Mouse (Mus musculus) kidney, embryonic 16.5 days (tissue): Measurements from ENCODE around the gene Mycbpap. TPM values are rescaled to one million over a fixed set of nuclear protein-coding genes. Genes with fewer than 3 reads are reported as not detected.
A peak's percentile ranks its signal among the peaks of the same experiment; 100 is the strongest.

Experiments
- ATAC-seq: fragments of 200-750 bp; cut with Nextera tagmentation; 2 replicates; pipeline ENCODE4 v1.8.0; 2017; ENCODE audit warnings: moderate TSS enrichment; ENCODE audit not compliant: low FRiP score, low TSS enrichment
- H3K27ac ChIP-seq: fragments of 300-500 bp; sonication (generic); 2 replicates; pipeline ENCODE4 v1.5.1; 2014; ENCODE audit warnings: low read length
- H3K27me3 ChIP-seq: fragments of 300-500 bp; sonication (generic); 2 replicates; pipeline ENCODE4 v1.6.1; 2014; ENCODE audit warnings: low read length, control low read depth, mixed read lengths; ENCODE audit not compliant: insufficient read depth
- H3K36me3 ChIP-seq: fragments of 300-500 bp; sonication (generic); 2 replicates; pipeline ENCODE4 v1.6.1; 2014; ENCODE audit warnings: low read length, control low read depth, mixed read lengths; ENCODE audit not compliant: insufficient read depth
- H3K4me1 ChIP-seq: fragments of 300-500 bp; sonication (generic); 2 replicates; pipeline ENCODE4 v1.6.1; 2014; ENCODE audit warnings: low read length, control low read depth, mixed read lengths; ENCODE audit not compliant: insufficient read depth
- H3K4me2 ChIP-seq: fragments of 300-500 bp; sonication (generic); replicated peaks from 2 replicates; pipeline ENCODE4 v1.6.1; 2014; ENCODE audit warnings: low read depth, low read length
- H3K4me3 ChIP-seq: fragments of 300-500 bp; sonication (generic); 2 replicates; pipeline ENCODE4 v1.5.1; 2014; ENCODE audit warnings: mild to moderate bottlenecking, low read length
- H3K9ac ChIP-seq: fragments of 300-500 bp; sonication (generic); replicated peaks from 2 replicates; pipeline ENCODE4 v1.6.1; 2014; ENCODE audit warnings: low read length
- H3K9me3 ChIP-seq: fragments of 300-500 bp; sonication (generic); 2 replicates; pipeline ENCODE4 v1.6.1; 2016; ENCODE audit warnings: low read length, control low read depth
- WGBS: fragments of 180-500 bp; shearing (Covaris S2); extraction: QIAGEN DNeasy Blood & Tissue Kit; methylation state at CpG from one replicate; pipeline ENCODE4 v1.1.7; 2014; 5-methylcytosine and 5-hydroxymethylcytosine counted together
- polyA plus RNA-seq: library from polyadenylated mRNA; unstranded; fragments of >200 nt; fragmentation: Nextera tagmentation; extraction: Ambion mirVana; gene quantifications from 2 replicates; pipeline ENCODE4 v1.2.1, GENCODE M21; 2015

Gene Mycbpap
- 4.3 and 5.1 TPM in 2 replicates for polyA plus RNA-seq

DNA sequence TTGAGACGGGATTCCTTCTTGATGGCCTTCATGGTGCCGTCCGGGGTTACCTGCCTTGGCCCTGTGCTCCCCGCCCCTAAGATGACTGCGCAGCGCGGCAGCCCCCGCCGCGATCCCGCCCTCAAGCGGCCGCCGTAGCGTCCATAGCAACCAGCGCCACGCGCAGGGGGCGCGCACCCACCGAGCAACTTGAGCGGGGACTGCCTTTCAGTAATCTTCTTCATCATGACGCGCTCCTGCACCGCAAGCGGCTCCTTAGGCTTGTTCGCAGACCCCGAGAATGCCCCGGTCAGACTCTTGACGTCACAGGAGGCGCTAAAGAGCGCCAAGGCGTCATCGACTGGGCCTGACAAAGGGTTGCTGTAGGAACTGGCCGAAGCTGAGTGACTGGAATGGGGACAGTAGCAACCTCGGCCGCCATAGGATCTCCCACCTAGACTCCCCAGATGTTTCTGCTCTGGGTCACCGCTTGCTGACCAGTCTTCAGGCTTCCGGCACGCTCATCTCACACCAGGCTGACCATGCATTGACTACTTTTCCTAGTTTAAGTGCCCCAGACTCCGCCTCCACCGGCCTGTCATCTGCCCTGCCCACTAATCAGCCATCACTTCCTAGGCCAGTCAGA, at the start of gene Mycbpap:
Mycbpap (minus strand) TSS at position 524 of the 625 bp plus-strand sequence.
- no peaks in the 10 kb centered on the region for H3K36me3 ChIP-seq
- peak within 1 kb of the TSS; percentile 50; the same call in 1 of the 2 replicates for H3K27ac ChIP-seq
- peak; percentile 70 for ATAC-seq
- peak within 1 kb of the TSS; percentile 94 for H3K4me2 ChIP-seq
- H3K9me3 ChIP-seq, result no peaks in the 10 kb centered on the region
- no peaks in the 10 kb centered on the region for H3K27me3 ChIP-seq
- under 1% methylated on average over 42 of the region's 42 CpGs for WGBS
- peak within 1 kb of the TSS; percentile 58 for H3K4me3 ChIP-seq
- H3K4me1 ChIP-seq, result peaks cover 52% of the 10 kb centered on the region
- peak within 1 kb of the TSS; percentile 73 for H3K9ac ChIP-seq

DNA sequence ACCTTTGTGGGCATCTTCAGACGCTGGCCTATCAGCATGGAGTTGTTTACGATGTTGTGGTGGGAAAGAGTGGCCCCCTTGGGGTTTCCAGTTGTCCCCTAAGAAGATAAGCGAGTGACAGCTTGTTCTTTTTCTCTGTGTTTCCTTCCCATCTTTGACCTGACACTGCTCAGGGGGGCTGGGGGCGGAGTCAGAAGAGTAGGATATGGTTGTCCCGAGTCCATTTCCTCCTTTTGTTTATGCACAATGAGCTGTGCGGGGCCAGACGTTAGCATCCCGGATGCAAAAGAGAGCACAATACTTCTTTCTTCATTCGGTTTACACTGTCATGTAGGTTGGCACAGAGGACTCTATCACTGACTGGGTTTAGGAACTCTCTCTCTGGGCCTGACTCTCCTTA, 49.1 kb upstream of the Mycbpap start:
- no peak overlapping the region for H3K4me3 ChIP-seq
- no peaks in the 10 kb centered on the region for H3K9me3 ChIP-seq
- H3K27ac ChIP-seq, result peak overlapping the region; percentile 86
- no peaks in the 10 kb centered on the region for H3K36me3 ChIP-seq
- H3K4me1 ChIP-seq, result no peaks in the 10 kb centered on the region
- ATAC-seq, result peak; percentile 61; the same call in 1 of the 2 replicates
- 49% methylated on average over 9 of the region's 9 CpGs for WGBS
- H3K27me3 ChIP-seq, result 0 out of 2 replicates have a peak, but pooled peaks cover 3% of the 10 kb centered on the region
- no peak overlapping the region for H3K4me2 ChIP-seq
- H3K9ac ChIP-seq, result no peak overlapping the region

GRCm38 (mm10) chr11:94567326-94567725, 45.8 kb upstream of the Mycbpap start:
- Histone ChIP-seq H3K9me3 (no peaks in the 10 kb centered on the region), H3K27ac (no peak overlapping the region), H3K36me3 (no peaks in the 10 kb centered on the region), H3K27me3 (peaks cover 10% of the 10 kb centered on the region; the same call in 1 of the 2 replicates), H3K4me3 (no peak overlapping the region), H3K4me2 (no peak overlapping the region), H3K9ac (no peak overlapping the region), H3K4me1 (peaks cover 14% of the 10 kb centered on the region)
- 88% methylated on average over 7 of the region's 7 CpGs for WGBS
- ATAC-seq, result no peak

- WGBS, result 70% methylated on average over 6 of the region's 6 CpGs
- H3K4me1 ChIP-seq, result peaks cover 14% of the 10 kb centered on the region
- no peak overlapping the region for H3K4me2 ChIP-seq
- H3K4me3 ChIP-seq, result no peak overlapping the region
- H3K9ac ChIP-seq, result no peak overlapping the region
- peaks cover 10% of the 10 kb centered on the region; the same call in 1 of the 2 replicates for H3K27me3 ChIP-seq
- H3K27ac ChIP-seq, result no peak overlapping the region
- H3K9me3 ChIP-seq, result no peaks in the 10 kb centered on the region
- ATAC-seq, result no peak
- no peaks in the 10 kb centered on the region for H3K36me3 ChIP-seq
These were observed 45.0 kb upstream of the Mycbpap start for GRCm38 (mm10) chr11:94566534-94566933.

- Histone ChIP-seq H3K4me1 (peaks cover 14% of the 10 kb centered on the region), H3K9me3 (no peaks in the 10 kb centered on the region), H3K4me3 (peak overlapping the region; percentile 18), H3K27ac (no peak overlapping the region), H3K36me3 (no peaks in the 10 kb centered on the region), H3K27me3 (peaks cover 10% of the 10 kb centered on the region; the same call in 1 of the 2 replicates), H3K4me2 (peak overlapping the region; percentile 45), H3K9ac (peak overlapping the region; percentile 36; the same call in 1 of the 2 replicates)
- WGBS, result 19% methylated on average over 16 of the region's 16 CpGs
- no peak for ATAC-seq
These were observed 43.6 kb upstream of the Mycbpap start for GRCm38 (mm10) chr11:94565151-94565479.

GRCm38 (mm10) chr11:94564437-94565150, 43.1 kb upstream of the Mycbpap start, which contains the start of gene Chad:
Gene Chad (plus strand): TSS chr11:94565047.
- no peaks in the 10 kb centered on the region for H3K9me3 ChIP-seq
- H3K27ac ChIP-seq, result no peak within 1 kb of the TSS
- H3K4me2 ChIP-seq, result peak within 1 kb of the TSS; percentile 45
- ATAC-seq, result peak; percentile 52; the same call in 1 of the 2 replicates
- peak within 1 kb of the TSS; percentile 36 for H3K9ac ChIP-seq
- peak within 1 kb of the TSS; percentile 18 for H3K4me3 ChIP-seq
- peaks cover 10% of the 10 kb centered on the region; the same call in 1 of the 2 replicates for H3K27me3 ChIP-seq
- 9% methylated on average over 35 of the region's 35 CpGs for WGBS
- no peaks in the 10 kb centered on the region for H3K36me3 ChIP-seq
- peaks cover 14% of the 10 kb centered on the region for H3K4me1 ChIP-seq

- Histone ChIP-seq H3K4me3 (no peak overlapping the region), H3K27ac (no peak overlapping the region), H3K4me1 (peaks cover 14% of the 10 kb centered on the region), H3K4me2 (peak overlapping the region; percentile 45), H3K9ac (peak overlapping the region; percentile 36), H3K36me3 (peaks cover 3% of the 10 kb centered on the region; the same call in 1 of the 2 replicates), H3K9me3 (no peaks in the 10 kb centered on the region), H3K27me3 (peaks cover 10% of the 10 kb centered on the region; the same call in 1 of the 2 replicates)
- 57% methylated on average over 5 of the region's 5 CpGs for WGBS
- 0 out of 2 replicates have a peak, but pooled peaks have one; percentile 24 for ATAC-seq
These were observed 42.3 kb upstream of the Mycbpap start for GRCm38 (mm10) chr11:94563821-94564220.

- WGBS, result 92% methylated on average over 5 of the region's 5 CpGs
- Histone ChIP-seq H3K9ac (no peak overlapping the region), H3K4me3 (no peak overlapping the region), H3K27me3 (peaks cover 10% of the 10 kb centered on the region; the same call in 1 of the 2 replicates), H3K36me3 (peaks cover 5% of the 10 kb centered on the region; the same call in 1 of the 2 replicates), H3K9me3 (no peaks in the 10 kb centered on the region), H3K4me2 (no peak overlapping the region), H3K4me1 (peaks cover 14% of the 10 kb centered on the region), H3K27ac (no peak overlapping the region)
- no peak for ATAC-seq
These were observed 41.8 kb upstream of the Mycbpap start for GRCm38 (mm10) chr11:94563383-94563782.

DNA sequence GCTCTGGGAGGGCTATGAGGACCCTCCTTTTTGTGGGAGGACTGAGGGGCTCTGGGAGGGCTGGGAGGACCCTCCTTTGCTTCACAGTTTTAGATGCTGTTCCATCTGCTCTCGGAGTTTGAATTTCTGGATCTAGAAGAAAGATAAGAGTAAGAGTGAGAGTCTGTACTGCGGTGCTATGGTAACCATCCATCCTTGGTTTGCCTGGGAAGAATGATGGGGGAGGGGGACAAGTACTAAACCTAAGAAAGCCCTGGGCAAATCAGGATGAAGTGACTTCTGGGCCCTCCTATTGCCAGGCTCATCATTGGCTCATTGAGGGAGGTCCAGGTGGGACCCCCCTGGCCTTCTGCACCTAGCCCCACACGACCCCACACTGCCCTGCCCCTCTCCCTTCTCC, 36.7 kb upstream of the Mycbpap start:
- H3K9me3 ChIP-seq, result no peaks in the 10 kb centered on the region
- no peaks in the 10 kb centered on the region for H3K4me1 ChIP-seq
- 71% methylated on average over 3 of the region's 3 CpGs for WGBS
- H3K4me3 ChIP-seq, result no peak overlapping the region
- peaks cover 8% of the 10 kb centered on the region; the same call in 1 of the 2 replicates for H3K36me3 ChIP-seq
- no peak for ATAC-seq
- no peak overlapping the region for H3K4me2 ChIP-seq
- no peak overlapping the region for H3K9ac ChIP-seq
- no peaks in the 10 kb centered on the region for H3K27me3 ChIP-seq
- H3K27ac ChIP-seq, result no peak overlapping the region

DNA sequence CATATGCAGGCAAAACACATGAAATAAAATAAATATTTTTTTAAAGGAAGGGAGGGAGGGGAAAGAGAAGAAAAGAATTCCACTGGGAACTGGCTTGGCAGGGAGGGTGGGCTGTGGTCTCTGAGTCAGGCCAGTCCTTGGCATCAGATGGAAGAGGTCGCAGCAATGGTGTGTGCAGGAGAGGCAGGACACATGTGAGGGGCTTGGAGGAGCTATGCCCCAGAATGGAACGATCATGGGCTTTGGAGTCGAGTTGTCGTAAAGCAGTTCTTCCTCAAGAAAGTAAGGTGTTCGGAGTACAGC, 28.9 kb upstream of the Mycbpap start:
- H3K4me2 ChIP-seq, result no peak overlapping the region
- no peak for ATAC-seq
- H3K4me1 ChIP-seq, result peaks cover 6% of the 10 kb centered on the region
- no peaks in the 10 kb centered on the region for H3K9me3 ChIP-seq
- no peak overlapping the region for H3K4me3 ChIP-seq
- H3K36me3 ChIP-seq, result 0 out of 2 replicates have a peak, but pooled peaks cover 6% of the 10 kb centered on the region
- H3K9ac ChIP-seq, result no peak overlapping the region
- H3K27me3 ChIP-seq, result no peaks in the 10 kb centered on the region
- WGBS, result 72% methylated on average over 5 of the region's 5 CpGs
- no peak overlapping the region for H3K27ac ChIP-seq
